Mouse (Mus musculus) left cerebral cortex, adult 8-10 months (tissue): ENCODE data around the gene Clip3. TPM values are rescaled to one million over a fixed set of nuclear protein-coding genes. Genes with fewer than 3 reads are reported as not detected.

ENCODE experiments used
- DNase-seq, 2 experiments: peaks; one replicate each; pipeline ENCODE4 v3.0.0; 2022; ENCODE audit warnings: low spot score in 2 of 2
- total RNA-seq, 4 experiments: library from RNA; stranded (reverse); gene quantifications; 2 replicates each; pipeline ENCODE4 v1.2.4; 2022

Gene Clip3
- total RNA-seq, 4 experiments from 2014 or later: 377 to 471 (median 424) TPM

DNA sequence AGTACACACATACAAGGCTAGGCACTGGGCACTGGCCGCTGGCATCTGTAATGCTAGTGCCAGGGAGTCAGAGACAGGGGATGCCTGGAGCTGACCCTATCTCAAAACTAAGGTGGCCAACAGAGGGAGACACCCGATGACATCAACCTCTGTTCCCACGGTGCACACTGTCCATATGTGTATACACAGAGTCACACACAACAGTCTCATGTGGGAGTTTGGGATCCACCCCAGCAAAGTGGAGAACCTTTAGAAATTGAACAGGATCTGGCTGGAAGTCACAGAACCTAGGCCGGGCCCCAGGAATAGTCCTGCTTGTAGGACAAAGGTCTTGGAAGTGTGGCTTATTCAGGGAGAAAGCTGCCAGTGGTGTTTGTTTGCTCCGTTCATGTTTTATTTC lies 2.8 kb downstream of the Clip3 start:
- no peak for DNase-seq

- peak in 1 of 2 experiments; percentile 49 for DNase-seq
Observed at GRCm38 (mm10) chr7:30295103-30295502, 3.6 kb downstream of the Clip3 start.

DNA sequence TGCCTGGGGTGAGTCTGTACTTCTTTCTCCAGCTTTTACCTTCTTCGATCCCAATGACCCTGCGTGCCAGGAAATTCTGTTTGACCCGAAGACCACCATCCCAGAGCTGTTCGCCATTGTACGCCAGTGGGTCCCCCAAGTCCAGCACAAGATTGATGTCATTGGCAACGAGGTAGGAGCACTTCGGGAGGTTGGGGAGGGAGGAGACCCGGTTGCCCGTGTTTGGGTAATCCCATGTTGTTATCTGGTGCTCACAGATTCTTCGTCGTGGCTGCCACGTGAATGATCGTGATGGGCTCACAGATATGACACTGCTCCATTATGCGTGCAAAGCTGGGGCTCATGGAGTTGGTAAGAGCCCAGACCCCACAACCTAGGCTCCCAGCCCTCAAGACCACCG lies 5.3 kb downstream of the Clip3 start:
- DNase-seq: no peak

GRCm38 (mm10) chr7:30297266-30297665 lies 5.7 kb downstream of the Clip3 start:
- DNase-seq: no peak

DNA sequence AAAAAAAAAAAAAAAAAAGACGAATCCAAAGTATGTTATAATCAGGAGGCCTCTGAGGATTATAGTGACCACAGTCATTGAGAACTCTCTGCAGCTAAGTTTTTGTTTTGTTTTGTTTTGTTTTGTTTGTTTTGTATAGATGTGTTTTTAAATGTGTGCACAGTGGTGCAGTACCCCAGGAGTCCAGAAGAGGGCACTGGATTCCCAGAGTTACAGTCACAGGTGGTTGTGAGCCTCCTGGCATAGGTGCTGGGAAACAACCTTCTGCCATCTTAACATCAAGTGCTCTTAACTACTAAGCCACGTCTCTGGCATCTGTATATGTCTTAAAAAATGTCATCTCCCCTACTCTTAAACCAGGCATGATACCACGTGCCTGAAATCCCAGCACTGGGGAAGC lies 9.4 kb downstream of the Clip3 start:
- no peak for DNase-seq

GRCm38 (mm10) chr7:30306083-30306779 lies 14.7 kb downstream of the Clip3 start:
- no peak for DNase-seq

DNA sequence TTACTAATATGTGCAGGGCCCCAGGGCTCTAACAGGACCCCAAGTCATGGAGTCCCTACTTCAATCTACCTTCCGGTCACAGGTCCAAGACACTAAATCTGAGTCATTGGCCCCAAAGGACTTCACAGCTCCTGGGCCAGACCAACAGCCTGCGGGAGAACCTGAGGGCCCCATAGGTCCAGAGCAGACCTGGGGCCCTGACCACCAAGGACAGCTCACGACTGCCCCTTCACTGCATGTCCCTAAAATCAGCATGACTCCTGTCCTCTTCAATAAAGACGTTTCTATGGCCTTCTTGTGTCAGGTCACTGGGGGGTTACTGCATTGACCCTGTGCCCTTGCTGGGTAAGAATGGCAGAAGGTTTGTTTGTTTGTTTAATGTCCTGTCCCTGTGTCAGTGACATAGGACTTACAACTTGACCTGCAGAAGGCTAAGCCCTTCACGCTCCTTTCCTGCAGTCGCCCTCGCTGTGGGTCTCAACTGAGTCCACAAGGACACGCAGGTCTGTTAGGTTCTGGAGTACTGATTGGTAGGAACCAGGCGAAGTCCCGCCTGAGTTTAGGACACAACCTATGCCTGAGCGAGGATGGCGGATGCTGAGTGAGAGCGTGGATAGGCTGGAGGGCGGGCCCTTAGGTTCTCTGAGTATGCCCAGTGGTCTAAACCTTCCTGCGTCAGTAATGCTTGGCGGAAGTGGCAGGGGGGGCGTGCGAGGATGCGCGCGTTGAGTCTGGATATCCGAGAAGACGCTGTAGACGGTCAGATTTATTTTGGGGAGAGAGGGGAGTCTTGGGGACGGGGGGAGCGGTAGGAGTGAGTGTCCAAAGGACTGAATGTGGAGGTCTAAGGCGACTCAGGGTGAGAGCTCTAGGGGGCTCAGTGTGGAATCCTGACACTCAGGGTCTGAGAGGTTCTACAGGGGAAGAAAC lies 16.8 kb downstream of the Clip3 start, which contains the start of gene Alkbh6:
TSS of gene Alkbh6 (plus strand) at position 642 of the 930 bp plus-strand sequence.
- DNase-seq: peak; percentile 80 to 97

- DNase-seq: no peak
Observed at GRCm38 (mm10) chr7:30309395-30310129, 18.0 kb downstream of the Clip3 start.

DNA sequence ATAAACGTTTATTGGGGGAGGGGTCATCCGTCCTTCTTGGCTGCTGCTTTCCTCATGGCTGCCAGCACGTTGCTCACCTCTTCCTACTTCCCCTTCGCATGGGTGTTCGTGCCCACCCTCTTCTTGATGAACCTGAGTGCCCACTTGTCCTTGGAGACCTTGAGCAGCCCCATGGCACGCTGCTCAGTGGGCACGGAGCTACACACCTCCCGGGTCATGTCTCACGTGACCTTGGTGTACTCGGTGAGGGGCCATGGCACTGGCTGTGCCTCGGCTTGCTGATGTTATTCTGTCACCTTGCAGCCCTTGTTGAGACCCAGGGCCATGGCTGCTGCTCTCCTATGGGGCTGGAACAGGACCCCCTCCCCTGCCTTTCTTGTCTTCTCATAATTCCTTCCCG lies 18.6 kb downstream of the Clip3 start:
- no peak for DNase-seq

DNA sequence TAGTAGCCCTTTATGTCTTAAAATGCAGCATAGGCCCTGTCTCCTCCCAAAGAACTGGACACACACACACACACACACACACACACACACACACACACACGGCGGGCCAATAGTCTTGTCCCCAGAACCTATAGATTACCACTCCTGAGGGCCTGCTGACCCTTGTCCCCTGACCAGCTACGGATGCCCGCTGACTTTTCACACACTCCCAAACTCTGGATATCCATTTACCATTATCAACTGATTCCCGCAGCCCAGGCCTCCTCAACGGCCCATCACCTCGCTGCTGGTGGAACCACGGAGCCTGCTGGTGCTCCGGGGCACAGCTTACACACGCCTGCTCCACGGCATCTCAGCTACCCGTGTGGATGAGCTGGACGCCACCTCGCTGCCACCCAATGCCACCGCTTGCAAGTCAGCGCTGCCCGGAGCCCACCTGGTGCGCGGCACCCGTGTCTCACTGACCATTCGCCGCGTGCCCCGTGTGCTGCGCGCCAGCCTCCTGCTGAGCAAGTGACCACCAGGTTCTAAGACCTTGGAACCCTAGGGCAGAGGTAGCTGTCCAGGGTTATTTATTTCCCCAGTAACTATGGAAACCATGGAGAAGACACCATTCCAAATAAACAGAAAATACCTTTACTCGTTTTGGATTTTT lies 22.3 kb downstream of the Clip3 start:
- DNase-seq: no peak

DNA sequence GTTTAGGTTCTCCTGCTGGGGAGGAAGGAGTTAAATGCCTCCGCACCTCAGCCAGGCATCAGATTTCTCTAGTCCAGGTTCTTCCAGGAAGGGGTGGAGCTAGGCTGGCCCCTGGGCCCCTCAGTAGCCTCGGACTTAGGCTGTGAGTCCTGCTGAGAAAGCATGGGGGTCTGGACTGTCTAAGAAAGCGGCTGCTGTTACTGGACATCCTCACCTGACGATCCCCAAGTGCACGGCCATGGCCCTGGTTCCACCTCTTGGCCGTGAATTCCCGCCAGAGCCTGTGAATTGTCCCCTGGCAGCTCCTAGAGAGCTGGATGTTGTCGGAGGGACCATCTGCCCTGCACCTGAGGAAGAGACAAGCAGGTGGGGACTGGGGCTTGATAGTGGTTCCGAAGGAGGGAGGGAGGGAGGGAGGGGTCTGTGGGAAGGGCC lies 23.2 kb downstream of the Clip3 start, which contains the start of gene Syne4:
TSS of gene Syne4 (plus strand) at position 87 of the 435 bp plus-strand sequence.
- no peak for DNase-seq

- no peak for DNase-seq
Observed at GRCm38 (mm10) chr7:30315559-30316529, 24.3 kb downstream of the Clip3 start.

DNA sequence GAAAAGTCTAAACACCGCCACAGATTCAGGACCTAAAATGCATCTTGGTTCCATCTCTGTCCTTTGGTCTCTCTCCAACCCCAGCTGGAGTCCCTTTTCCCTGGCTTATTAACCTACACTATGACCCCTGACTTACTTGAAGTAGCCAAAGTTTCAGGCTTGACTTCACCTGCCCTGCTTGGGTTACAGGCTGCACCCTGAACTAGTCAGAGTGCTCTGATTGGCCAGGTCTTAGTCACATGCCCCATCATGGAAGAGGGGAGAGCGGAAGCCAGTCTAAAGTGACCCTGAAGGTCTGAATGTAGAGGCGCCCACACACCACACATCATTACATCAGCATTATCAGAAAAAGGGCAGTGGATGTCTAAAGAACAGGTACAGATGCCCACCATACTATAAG lies 26.6 kb downstream of the Clip3 start:
- no peak for DNase-seq

- no peak for DNase-seq
Observed at GRCm38 (mm10) chr7:30320946-30321345, 29.4 kb downstream of the Clip3 start.

- peak; percentile 64 to 74 for DNase-seq
Observed at GRCm38 (mm10) chr7:30321539-30322284, 30.2 kb downstream of the Clip3 start, which contains the start of gene E130208F15Rik. Gene E130208F15Rik, plus strand, starts transcription at chr7:30321740.

DNA sequence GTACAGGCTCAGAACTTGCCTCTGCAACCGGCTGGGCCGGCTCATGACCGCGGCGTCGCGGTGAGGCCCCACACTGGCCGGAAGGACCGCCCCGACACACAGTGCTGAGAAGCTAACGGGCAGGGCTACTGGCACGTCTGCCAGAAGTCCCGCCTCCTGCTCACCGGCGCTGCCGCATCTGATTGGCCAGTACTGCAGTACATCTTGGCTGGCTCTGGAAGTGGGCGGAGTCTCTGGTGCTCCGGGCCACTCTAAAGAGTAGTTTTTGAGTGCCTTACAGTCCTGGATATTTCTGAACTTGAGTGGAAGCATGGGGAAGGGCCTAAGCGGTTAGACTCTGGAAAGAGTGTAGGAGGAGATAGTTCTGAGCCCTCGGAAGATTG lies 30.7 kb downstream of the Clip3 start:
- peak; percentile 87 to 97 for DNase-seq

DNA sequence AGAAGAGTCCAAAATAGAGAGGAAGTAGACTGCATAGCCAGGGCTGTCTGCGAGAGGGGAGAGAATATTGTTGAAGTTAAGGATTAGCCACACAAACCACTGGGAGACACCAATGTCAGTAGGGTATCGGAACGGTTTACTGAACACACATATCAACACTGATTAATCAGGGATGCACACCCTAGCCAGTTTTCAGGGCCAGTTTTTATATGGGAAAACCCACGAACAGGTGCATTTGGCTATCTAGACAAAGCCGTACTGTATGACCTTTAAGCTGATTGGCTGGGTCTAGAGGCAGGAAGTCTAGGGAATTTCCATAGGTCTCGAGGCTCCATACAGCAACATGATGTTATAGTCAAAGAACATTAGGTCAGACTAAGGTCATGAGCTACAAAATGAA lies 31.3 kb downstream of the Clip3 start:
- no peak for DNase-seq

- DNase-seq: no peak
Observed at GRCm38 (mm10) chr7:30323795-30324194, 32.3 kb downstream of the Clip3 start, which contains the start of gene Sdhaf1. Gene Sdhaf1, minus strand, starts transcription at chr7:30323895.
